Mouse (Mus musculus) spleen, adult 2 months (tissue): ENCODE measurements at regions not wholly inside any gene's neighbourhood (a gene's known extent, or its start where the extent isn't known, plus 50 kb on each side); places are given as distances from the start of the nearest gene placed in this dataset.
A peak's percentile ranks its signal among the peaks of the same experiment; 100 is the strongest.

Experiments used
- DNase-seq, 2 experiments: peaks; one replicate each; pipeline versions ENCODE4 v3.0.0 to v3.0.0-alpha.2; 2012 to 2021; ENCODE audit warnings: low spot score in 2 of 2, low read depth in 1 of 2
- H3K27ac ChIP-seq: fragments of 200-500 bp; 2 replicates; pipeline ENCODE4 v1.5.1; 2012; ENCODE audit warnings: low read length, inconsistent platforms; ENCODE audit not compliant: insufficient read depth
- H3K27me3 ChIP-seq: fragments of 200-500 bp; 2 replicates; pipeline ENCODE4 v1.6.1; 2012; ENCODE audit warnings: mild to moderate bottlenecking, moderate library complexity, low read length, inconsistent platforms; ENCODE audit not compliant: control insufficient read depth, insufficient read depth
- H3K36me3 ChIP-seq: fragments of 200-500 bp; 2 replicates; pipeline ENCODE4 v1.6.1; 2012; ENCODE audit warnings: mild to moderate bottlenecking, low read length, inconsistent platforms; ENCODE audit not compliant: control insufficient read depth, insufficient read depth
- H3K4me1 ChIP-seq: fragments of 200-500 bp; 2 replicates; pipeline ENCODE4 v1.6.1; 2011; ENCODE audit warnings: inconsistent platforms; ENCODE audit not compliant: control insufficient read depth, insufficient read depth, insufficient read length
- H3K4me3 ChIP-seq: fragments of 200-500 bp; 2 replicates; pipeline ENCODE4 v1.5.1; 2011; ENCODE audit warnings: mild to moderate bottlenecking, inconsistent platforms; ENCODE audit not compliant: insufficient read depth, insufficient read length; ENCODE audit errors: extremely low read depth
- CTCF ChIP-seq: fragments of 200-500 bp; IDR thresholded peaks from 2 replicates; pipeline ENCODE4 v1.5.1; 2011; ENCODE audit warnings: mild to moderate bottlenecking, inconsistent platforms; ENCODE audit not compliant: insufficient read depth, insufficient read length, insufficient replicate concordance; ENCODE audit errors: extremely low read depth
- POLR2A ChIP-seq: fragments of 200-500 bp; IDR thresholded peaks from 2 replicates; pipeline ENCODE4 v1.6.1; 2011; ENCODE audit warnings: low read depth, low read length, inconsistent platforms
- WGBS: fragments of 180-500 bp; shearing (Covaris S2); methylation state at CpG from one replicate; pipeline ENCODE4 v1.1.7; 2018; 5-methylcytosine and 5-hydroxymethylcytosine counted together

DNA sequence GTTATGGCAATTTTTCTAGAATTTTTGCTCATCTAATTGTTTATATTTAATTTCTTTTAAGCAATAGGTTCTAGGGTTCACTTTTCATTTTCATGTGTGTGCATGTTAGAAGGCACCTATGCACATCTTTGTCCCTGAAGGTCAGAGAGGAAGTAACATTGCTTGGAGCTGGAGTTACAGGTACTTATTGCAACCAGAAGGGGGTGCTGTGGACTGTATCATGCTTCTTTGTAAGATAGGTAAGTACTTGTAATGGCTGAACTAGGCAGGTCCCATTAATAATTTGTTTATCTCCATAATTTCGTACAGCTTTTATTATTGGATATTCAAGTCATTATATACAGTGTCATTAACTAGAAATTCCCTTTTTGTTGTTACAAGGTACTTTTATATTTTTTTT, 238.3 kb upstream of the Ccnh start:
- TF ChIP-seq CTCF (no peak), POLR2A (no peak)
- no peaks in the 10 kb centered on the region for H3K27me3 ChIP-seq
- WGBS, result 56% methylated on average over 1 of the region's 1 CpGs
- peak in 1 of 2 experiments; percentile 1 for DNase-seq
- H3K36me3 ChIP-seq, result no peaks in the 10 kb centered on the region
- H3K27ac ChIP-seq, result no peak overlapping the region
- no peak overlapping the region for H3K4me3 ChIP-seq
- H3K4me1 ChIP-seq, result no peaks in the 10 kb centered on the region

DNA sequence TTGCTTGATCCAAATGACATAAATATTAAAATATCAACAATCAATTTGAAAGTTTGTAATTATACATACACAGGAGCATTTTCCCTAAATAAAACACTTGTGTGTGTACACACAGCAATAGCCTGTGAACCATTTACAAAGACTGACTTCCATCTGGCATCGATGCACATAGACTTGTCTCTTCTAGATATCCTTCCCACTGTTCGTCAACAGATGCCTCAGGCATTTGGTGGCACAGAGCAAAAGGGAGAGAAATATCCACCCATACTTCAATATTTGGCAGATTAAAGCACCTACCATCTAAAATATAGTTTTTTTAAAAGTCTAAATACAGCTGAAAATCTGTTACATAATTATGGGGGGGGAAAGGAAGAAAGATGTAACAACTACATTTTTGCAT, 236.0 kb upstream of the Ccnh start:
- Histone ChIP-seq H3K4me3 (no peak overlapping the region), H3K4me1 (no peaks in the 10 kb centered on the region), H3K27ac (no peak overlapping the region), H3K27me3 (no peaks in the 10 kb centered on the region), H3K36me3 (no peaks in the 10 kb centered on the region)
- TF ChIP-seq CTCF, result no peak
- TF ChIP-seq POLR2A, result no peak
- DNase-seq, result no peak
- 90% methylated on average over 2 of the region's 2 CpGs for WGBS

DNA sequence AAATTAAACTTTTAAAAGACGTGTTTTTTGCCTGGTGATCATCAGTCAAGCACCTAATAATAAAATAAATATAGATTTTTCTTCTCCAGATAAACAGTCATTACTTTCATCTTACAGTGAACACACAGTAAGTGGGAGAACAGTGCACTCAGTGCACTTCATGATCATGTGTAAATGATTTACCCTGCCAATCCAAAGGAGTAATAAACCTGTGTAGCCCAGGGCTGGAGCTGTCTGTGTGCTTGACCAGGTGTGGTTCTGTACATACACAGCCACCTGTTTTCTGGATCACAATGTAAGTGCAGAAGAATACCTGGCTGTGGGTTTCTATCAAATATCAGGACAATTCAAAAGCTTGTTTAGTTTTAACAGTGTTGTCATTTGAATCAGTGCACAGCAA, 235.4 kb upstream of the Ccnh start:
- WGBS, result 66% methylated on average over 1 of the region's 1 CpGs
- TF ChIP-seq POLR2A (no peak), CTCF (no peak)
- no peak for DNase-seq
- H3K36me3 ChIP-seq, result no peaks in the 10 kb centered on the region
- no peaks in the 10 kb centered on the region for H3K27me3 ChIP-seq
- no peaks in the 10 kb centered on the region for H3K4me1 ChIP-seq
- H3K27ac ChIP-seq, result no peak overlapping the region
- no peak overlapping the region for H3K4me3 ChIP-seq

DNA sequence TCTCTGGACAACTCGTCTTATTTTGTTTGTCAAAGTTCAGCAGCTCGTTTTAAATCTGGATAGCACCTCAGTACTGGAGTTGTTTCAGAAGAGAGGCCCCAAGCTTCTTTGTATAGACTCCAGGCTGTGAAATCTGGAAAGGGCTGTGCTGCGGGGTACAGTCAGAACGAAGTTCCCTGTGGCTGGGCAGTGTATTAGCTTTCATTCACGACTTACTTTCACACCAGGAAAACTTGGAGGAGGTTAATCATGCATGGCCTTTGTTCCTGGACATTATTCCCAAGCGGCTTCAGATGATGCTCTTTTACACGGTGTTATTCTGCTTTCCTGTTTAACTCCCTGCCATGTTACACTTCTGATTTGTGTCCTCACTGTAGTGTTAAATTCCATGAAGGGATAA, 220.3 kb upstream of the Ccnh start:
- no peaks in the 10 kb centered on the region for H3K36me3 ChIP-seq
- H3K4me1 ChIP-seq, result no peaks in the 10 kb centered on the region
- H3K27ac ChIP-seq, result no peak overlapping the region
- no peaks in the 10 kb centered on the region for H3K27me3 ChIP-seq
- 68% methylated on average over 7 of the region's 7 CpGs for WGBS
- TF ChIP-seq CTCF (no peak), POLR2A (no peak)
- DNase-seq, result no peak
- no peak overlapping the region for H3K4me3 ChIP-seq
